Mouse (Mus musculus) kidney, postnatal 10 days (tissue): Measurements from ENCODE around the gene Gprin2.

Experiments
- DNase-seq: peaks from one replicate; pipeline ENCODE4 v3.0.0; 2021; ENCODE audit warnings: mixed read lengths

Gprin2 gene

DNA sequence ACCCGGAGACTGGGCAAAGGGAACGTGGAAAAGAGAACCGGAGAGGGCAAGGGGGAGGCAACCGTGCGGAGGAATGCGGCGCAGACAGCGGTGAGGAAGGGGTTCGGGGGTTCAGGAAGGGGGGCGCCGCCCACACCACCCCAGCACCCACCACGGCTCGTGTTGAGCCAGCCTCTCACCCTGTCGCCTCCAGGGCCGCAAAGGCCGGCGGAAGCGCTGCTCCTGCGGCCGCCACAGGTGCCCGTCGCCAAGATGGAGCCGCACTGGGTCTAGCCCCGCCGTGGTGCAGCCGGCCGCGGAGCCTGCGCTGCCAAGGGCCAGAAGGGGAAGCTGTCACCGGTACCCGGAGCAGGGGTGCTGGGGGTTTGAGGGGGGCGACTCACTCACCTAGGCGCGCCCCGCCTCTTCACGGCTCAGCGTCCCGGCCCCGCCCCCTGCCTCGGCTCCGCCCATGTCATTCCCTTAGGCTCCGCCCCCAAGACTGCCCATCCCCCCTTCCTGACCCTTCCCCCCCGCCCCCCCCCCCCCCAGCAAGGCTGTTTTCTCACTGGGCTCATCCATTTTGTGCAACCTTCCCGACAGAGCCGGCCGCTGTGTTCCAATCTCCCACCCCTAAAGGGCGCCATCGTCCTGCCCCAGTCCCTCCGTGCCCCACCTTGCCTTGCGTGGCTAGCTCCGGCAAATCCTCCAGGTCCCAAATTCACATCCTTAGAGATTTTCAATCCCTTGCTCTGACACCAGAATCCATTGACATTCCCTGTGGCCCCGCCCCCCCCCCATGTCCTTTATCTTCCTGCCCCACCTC, at the start of gene Gprin2:
Gene Gprin2 (minus strand): TSS at position 423 of the 805 bp plus-strand sequence.
- DNase-seq = peak; percentile 70

DNA sequence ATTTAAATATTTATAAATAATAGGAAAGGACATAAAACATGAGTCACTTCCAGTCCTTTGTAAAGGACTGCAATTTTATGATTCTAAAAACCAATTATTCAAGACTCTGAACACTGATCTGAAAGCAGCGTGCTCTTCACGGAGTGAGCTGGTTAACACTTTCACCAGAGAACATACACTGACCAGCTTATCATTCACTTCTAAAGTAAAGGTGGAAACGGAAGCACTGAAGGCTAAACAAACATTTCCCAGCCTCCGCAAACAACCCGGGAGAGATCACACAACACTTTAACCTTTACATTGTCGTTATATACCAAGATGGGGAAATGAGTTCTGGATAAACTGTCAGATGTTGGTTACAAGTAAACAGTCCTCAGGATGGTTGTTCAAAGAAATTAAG, 39.2 kb upstream of the Gprin2 start:
- DNase-seq = no peak

DNA sequence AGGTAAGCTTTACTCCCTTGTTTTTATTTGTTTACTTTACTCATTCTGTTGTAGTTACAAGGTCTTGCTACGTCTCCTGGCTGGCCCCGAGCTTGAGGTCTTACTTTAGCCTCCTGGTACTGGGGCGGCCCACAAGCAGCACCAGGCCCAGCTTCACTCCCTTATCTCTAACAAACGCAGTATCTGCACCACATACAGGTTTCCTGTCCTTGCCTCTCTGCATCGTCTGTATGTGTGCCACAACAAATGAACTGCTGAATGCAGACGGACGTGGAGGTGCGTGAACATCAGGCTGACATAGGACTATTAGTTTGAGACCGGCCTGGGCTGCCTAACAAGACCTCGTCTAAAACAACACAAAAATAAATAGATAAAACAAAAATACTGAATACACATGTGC, 38.8 kb upstream of the Gprin2 start:
- DNase-seq = no peak

- peak; percentile 82 for DNase-seq
Observed at GRCm38 (mm10) chr14:34234630-34235380, 33.4 kb upstream of the Gprin2 start.

GRCm38 (mm10) chr14:34233846-34234245, 32.4 kb upstream of the Gprin2 start:
- DNase-seq = no peak

- DNase-seq = no peak
Observed at GRCm38 (mm10) chr14:34232866-34233680, 31.6 kb upstream of the Gprin2 start.

- DNase-seq = no peak
Observed at GRCm38 (mm10) chr14:34232340-34232739, 30.9 kb upstream of the Gprin2 start.

- DNase-seq = no peak
Observed at GRCm38 (mm10) chr14:34228830-34229506, 27.5 kb upstream of the Gprin2 start.

DNA sequence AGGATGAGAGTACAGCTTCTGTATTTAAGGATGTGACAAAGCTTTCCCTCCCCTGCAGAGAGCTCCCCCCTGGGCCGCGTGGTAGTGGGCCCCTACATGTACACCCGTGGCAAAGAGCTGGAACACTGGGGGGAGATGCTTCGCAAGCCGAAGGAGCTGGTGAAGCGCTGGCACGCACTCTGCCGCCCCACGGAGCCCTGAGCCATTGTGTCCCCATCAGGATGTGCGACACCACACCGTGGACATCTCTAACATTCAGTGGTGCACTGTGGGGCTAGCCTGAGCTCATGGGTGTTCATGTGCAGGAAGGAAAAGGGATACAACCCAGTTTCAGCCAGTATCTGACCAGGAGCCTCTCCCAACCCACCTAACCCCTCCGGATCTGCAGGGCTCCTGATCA, 26.5 kb upstream of the Gprin2 start:
- no peak for DNase-seq

GRCm38 (mm10) chr14:34226566-34226965, 25.1 kb upstream of the Gprin2 start:
- DNase-seq = peak; percentile 25

- no peak for DNase-seq
Observed at GRCm38 (mm10) chr14:34225986-34226385, 24.5 kb upstream of the Gprin2 start.

- no peak for DNase-seq
Observed at GRCm38 (mm10) chr14:34223362-34223898, 22.0 kb upstream of the Gprin2 start.

GRCm38 (mm10) chr14:34221416-34222077, 20.1 kb upstream of the Gprin2 start:
- no peak for DNase-seq

DNA sequence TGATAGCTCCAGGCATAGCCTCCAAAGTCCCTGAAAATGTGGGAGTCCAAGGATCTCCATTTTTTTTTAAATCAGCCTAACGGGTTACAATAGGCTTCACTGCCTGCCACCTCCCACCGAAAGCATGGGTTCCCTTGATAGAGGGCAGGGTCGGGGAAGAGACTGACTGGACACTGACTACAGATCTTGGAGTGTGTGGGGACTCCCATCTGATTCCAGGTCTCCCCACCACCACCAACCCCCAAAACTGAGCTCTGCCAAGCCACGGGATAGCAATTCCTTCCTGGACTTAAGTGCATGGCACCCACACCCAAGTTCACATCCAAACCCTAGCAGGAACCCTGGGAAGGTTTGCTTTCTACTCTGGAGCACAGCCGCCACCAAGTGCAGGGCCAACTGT, 19.0 kb upstream of the Gprin2 start:
- DNase-seq = no peak

- DNase-seq = peak; percentile 26
Observed at GRCm38 (mm10) chr14:34219786-34220198, 18.3 kb upstream of the Gprin2 start.

GRCm38 (mm10) chr14:34219295-34219694, 17.8 kb upstream of the Gprin2 start, which contains the start of gene Syt15:
TSS of gene Syt15 (plus strand) at chr14:34219595.
- no peak for DNase-seq

DNA sequence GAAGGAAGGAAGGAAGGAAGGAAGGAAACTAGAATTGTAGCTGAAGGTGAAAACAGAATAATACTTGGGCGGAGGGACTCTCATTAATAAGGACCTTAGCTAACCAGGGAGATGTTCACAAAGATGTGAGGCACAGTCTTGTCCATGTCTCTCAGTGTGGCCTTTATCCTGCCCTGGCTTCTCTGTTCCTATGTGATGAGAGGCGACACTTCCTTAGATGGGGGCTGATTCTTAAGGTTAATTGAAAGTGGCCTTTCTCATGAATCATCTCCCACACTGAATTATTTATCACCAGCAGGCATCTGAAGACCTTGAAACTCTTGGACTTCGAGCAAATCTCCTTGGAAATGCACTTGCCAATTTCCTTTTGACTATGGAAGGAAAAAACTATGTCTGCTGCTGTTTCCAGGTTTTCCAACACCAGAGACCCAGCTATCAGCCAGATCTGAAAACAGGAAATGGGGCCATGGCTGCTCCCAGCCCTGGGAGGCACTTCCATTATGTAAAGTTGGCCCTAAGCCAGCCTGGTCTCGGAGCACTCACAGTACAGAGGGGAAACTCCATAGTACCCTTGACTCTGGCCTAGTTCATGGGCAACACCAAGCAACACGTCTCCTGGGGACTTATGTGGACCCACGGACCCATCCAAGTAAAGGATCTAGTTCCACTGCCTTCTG, 14.1 kb upstream of the Gprin2 start:
- DNase-seq = peak; percentile 79

DNA sequence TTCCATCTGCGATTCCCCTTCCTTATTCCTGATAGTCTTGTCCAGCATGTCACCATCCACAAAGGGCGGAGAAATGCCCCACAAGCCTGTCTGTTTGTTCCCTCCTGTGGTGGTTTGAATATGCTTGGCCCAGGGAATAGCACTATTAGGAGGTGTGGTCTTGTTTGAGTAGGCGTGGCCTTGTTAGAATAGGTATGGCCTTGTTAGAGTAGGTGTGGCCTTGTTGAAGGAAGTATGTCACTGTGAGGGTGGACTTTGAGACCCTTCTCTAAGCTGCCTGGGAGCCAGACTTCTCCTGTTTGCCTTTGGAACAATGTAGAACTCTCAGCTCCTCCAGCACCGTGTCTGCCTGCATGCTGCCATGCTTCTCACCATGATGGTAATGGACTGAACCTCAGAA, 8.5 kb upstream of the Gprin2 start:
- DNase-seq = no peak

GRCm38 (mm10) chr14:34209080-34209479, 7.6 kb upstream of the Gprin2 start:
- DNase-seq = no peak

- DNase-seq = peak; percentile 73
Observed at GRCm38 (mm10) chr14:34208651-34209050, 7.2 kb upstream of the Gprin2 start.

DNA sequence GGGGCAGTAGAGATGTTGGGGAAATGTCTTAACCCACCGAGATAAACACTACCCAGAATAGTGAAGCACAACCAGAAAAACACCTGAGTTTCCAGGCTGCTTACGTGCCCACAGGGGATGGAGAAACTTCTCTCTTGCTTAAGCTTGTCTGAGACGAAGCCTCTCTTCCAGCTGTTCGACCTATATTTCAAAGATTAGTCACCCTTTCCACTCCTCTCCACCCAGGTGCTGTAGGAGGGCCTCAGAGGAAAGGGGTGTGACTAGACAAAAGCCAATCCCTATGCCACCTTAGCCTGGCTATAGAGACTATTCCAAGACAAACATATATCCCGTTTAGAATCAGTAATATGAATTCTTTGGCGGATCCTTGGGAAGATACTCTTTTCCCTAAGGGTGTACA, 6.5 kb upstream of the Gprin2 start:
- DNase-seq = no peak
